Mouse (Mus musculus): Measurements from ENCODE around the gene Cplx2. TPM values are rescaled to one million over a fixed set of nuclear protein-coding genes. Genes with fewer than 3 reads are reported as not detected.

Gene Cplx2
- polyA plus RNA-seq, 1 experiment from 2014 or later: 5.1 TPM

GRCm38 (mm10) chr13:54431161-54431560 lies 60.0 kb downstream of the Cplx2 start:
- no peak for ATAC-seq
- no peaks in the 10 kb centered on the region for H3K9me3 ChIP-seq (ENCODE audit: control insufficient read depth, low read length)
- 79% methylated on average over 9 of the region's 9 CpGs for WGBS

More at GRCm38 (mm10) chr13:54431161-54431560, 60.0 kb downstream of the Cplx2 start:
- Histone ChIP-seq H3K36me3 (ENCODE audit: control insufficient read depth, insufficient read depth, low read length) (no peaks in the 10 kb centered on the region), H3K4me3 (ENCODE audit: low read length) (no peak overlapping the region), H3K4me2 (ENCODE audit: low read depth, low read length) (no peak overlapping the region), H3K27me3 (replicated peaks; ENCODE audit: control insufficient read depth, insufficient read depth, low read length) (no peaks in the 10 kb centered on the region), H3K27ac (ENCODE audit: low read length) (no peak overlapping the region), H3K9ac (ENCODE audit: low read depth, low read length) (no peak overlapping the region), H3K4me1 (ENCODE audit: control insufficient read depth, insufficient read depth, low read length) (peaks cover 4% of the 10 kb centered on the region; the same call in 1 of the 2 replicates)

Other genes with a start within 250 kb of the Cplx2 start
- gene Hrh2, start 179.2 kb upstream of the Cplx2 start, polyA plus RNA-seq (2015; fragmentation: Nextera tagmentation; extraction: Ambion mirVana): 0.04 and 0.09 TPM in 2 replicates
- gene Thoc3, start 97.5 kb downstream of the Cplx2 start, polyA plus RNA-seq (2015; fragmentation: Nextera tagmentation; extraction: Ambion mirVana): 86.3 and 90.6 TPM in 2 replicates
- gene Simc1, start 132.4 kb downstream of the Cplx2 start, polyA plus RNA-seq (2015; fragmentation: Nextera tagmentation; extraction: Ambion mirVana): 5.0 and 5.1 TPM in 2 replicates
- gene 4833439L19Rik, start 194.1 kb downstream of the Cplx2 start, polyA plus RNA-seq (2015; fragmentation: Nextera tagmentation; extraction: Ambion mirVana): 126 and 127 TPM in 2 replicates
- 18.8 and 21.5 TPM in 2 replicates for gene Arl10, start 203.7 kb downstream of the Cplx2 start, polyA plus RNA-seq (2015; fragmentation: Nextera tagmentation; extraction: Ambion mirVana)
- 75.3 and 91.4 TPM in 2 replicates for gene Nop16, start 218.7 kb downstream of the Cplx2 start, polyA plus RNA-seq (2015; fragmentation: Nextera tagmentation; extraction: Ambion mirVana)
- 260 TPM in 2 replicates for gene Higd2a, start 218.9 kb downstream of the Cplx2 start, polyA plus RNA-seq (2015; fragmentation: Nextera tagmentation; extraction: Ambion mirVana)
- 80.1 and 87.4 TPM in 2 replicates for gene Cltb, start 240.0 kb downstream of the Cplx2 start, polyA plus RNA-seq (2015; fragmentation: Nextera tagmentation; extraction: Ambion mirVana)

All from intestine, embryonic 16.5 days (tissue).